Mouse (Mus musculus) hindbrain, embryonic 11.5 days (tissue): ENCODE data around the gene Cables2. TPM values are rescaled to one million over a fixed set of nuclear protein-coding genes. Genes with fewer than 3 reads are reported as not detected.

Experiments used
- ATAC-seq: fragments of 200-750 bp; cut with Nextera tagmentation; 2 replicates; pipeline ENCODE4 v1.8.0; 2017; ENCODE audit warnings: mild to moderate bottlenecking, moderate TSS enrichment, moderate library complexity; ENCODE audit not compliant: low FRiP score
- DNase-seq: peaks from one replicate; pipeline ENCODE4 v3.0.0-alpha.2; 2015; ENCODE audit warnings: low spot score
- H3K27ac ChIP-seq: fragments of 300-500 bp; sonication (generic); 2 replicates; pipeline ENCODE4 v1.5.1; 2014; ENCODE audit warnings: mild to moderate bottlenecking, low read depth, low read length
- H3K27me3 ChIP-seq: fragments of 300-500 bp; sonication (generic); 2 replicates; pipeline ENCODE4 v1.6.1; 2014; ENCODE audit warnings: mild to moderate bottlenecking, low read length, moderate library complexity, mixed read lengths; ENCODE audit not compliant: control insufficient read depth, insufficient read depth
- H3K36me3 ChIP-seq: fragments of 300-500 bp; sonication (generic); 2 replicates; pipeline ENCODE4 v1.6.1; 2014; ENCODE audit warnings: mild to moderate bottlenecking, low read length, moderate library complexity, mixed read lengths; ENCODE audit not compliant: control insufficient read depth, insufficient read depth
- H3K4me1 ChIP-seq: fragments of 300-500 bp; sonication (generic); replicated peaks from 2 replicates; pipeline ENCODE4 v1.6.1; 2014; ENCODE audit warnings: low read length, mixed read lengths; ENCODE audit not compliant: control insufficient read depth, insufficient read depth
- H3K4me2 ChIP-seq: fragments of 300-500 bp; sonication (generic); replicated peaks from 2 replicates; pipeline ENCODE4 v1.6.1; 2014; ENCODE audit warnings: mild to moderate bottlenecking, low read depth, low read length
- H3K4me3 ChIP-seq: fragments of 300-500 bp; sonication (generic); 2 replicates; pipeline ENCODE4 v1.5.1; 2014; ENCODE audit warnings: low read depth, low read length
- H3K9ac ChIP-seq: fragments of 300-500 bp; sonication (generic); 2 replicates; pipeline ENCODE4 v1.6.1; 2014; ENCODE audit warnings: low read depth, low read length
- H3K9me3 ChIP-seq: fragments of 300-500 bp; sonication (generic); 2 replicates; pipeline ENCODE4 v1.6.1; 2016; ENCODE audit warnings: low read length; ENCODE audit not compliant: control insufficient read depth
- WGBS: fragments of 180-500 bp; shearing (Covaris S2); extraction: QIAGEN DNeasy Blood & Tissue Kit; methylation state at CpG from one replicate; pipeline ENCODE4 v1.1.7; 2014; 5-methylcytosine and 5-hydroxymethylcytosine counted together
- polyA plus RNA-seq: library from polyadenylated mRNA; unstranded; fragments of >200 nt; fragmentation: Nextera tagmentation; extraction: Ambion mirVana; gene quantifications from 2 replicates; pipeline ENCODE4 v1.2.1, GENCODE M21; 2014

Cables2 gene
- polyA plus RNA-seq, 1 experiment from 2014 or later: 14.0 TPM

DNA sequence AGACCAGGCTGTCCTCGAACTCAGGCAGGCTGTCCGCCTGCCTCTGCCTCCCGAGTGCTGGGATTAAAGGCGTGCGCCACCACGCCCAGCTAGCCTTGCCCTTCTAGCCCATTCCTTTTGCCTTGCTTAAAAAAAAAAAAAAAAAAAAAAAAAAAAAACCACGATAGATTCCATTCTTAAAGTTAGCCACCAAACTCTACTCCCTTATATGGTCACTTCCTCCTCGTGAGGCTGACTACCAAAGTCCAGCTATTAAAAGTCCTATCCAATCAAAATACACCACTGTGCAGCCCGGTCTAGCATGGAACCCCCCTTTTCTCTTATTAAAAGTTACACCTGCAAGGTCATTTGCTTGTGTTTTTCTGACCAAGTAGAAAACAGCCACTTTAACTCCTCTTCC, 17.6 kb downstream of the Cables2 start:
- peak overlapping the region; percentile 49; the same call in 1 of the 2 replicates for H3K4me2 ChIP-seq
- peak overlapping the region; percentile 92; the same call in 1 of the 2 replicates for H3K4me3 ChIP-seq
- H3K4me1 ChIP-seq: no peaks in the 10 kb centered on the region; the same call in 1 of the 2 replicates
- ATAC-seq (no peak), DNase-seq (no peak)
- WGBS: 94% methylated on average over 9 of the region's 9 CpGs
- H3K27me3 ChIP-seq: no peaks in the 10 kb centered on the region
- H3K9ac ChIP-seq: no peak overlapping the region
- H3K36me3 ChIP-seq: no peaks in the 10 kb centered on the region
- H3K9me3 ChIP-seq: no peaks in the 10 kb centered on the region
- H3K27ac ChIP-seq: no peak overlapping the region

DNA sequence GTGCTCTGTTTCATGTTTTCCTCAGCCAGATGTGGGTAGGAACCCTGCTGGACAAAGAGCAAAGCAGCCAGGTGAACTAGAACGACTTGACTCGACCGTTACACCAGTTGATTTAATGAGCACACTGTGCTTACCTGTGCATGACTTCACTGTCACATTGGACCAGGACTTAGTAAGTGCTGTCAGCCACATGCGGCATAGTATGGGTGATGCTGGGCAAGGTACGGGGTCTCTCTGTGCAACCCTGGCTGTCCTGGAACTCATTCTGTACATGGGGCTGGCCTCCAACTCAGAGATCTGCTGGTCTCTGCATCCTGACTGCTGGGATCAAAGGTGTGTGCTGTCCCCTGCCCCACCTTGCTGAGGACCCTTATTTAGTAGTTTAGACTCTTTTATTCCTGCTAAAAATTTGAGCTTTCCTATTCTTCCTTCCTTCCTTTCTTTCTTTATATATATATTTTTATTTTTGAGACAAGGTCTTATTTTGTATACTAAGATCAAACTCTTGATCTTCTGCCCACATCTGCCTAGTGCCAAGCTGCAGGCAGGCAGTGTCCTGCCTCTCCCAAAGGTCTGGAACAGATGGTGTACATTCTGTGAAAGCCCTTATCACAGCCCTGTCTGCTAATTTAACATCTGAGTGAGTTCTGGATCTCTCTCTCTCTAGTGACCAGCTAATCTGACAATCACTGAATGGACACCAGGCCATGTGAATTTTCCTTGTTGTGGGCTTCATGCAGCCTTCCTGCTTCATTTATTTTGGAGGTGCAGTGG, 18.7 kb downstream of the Cables2 start:
- 90% methylated on average over 5 of the region's 5 CpGs for WGBS
- Histone ChIP-seq H3K9me3 (no peaks in the 10 kb centered on the region), H3K27me3 (no peaks in the 10 kb centered on the region), H3K9ac (no peak overlapping the region), H3K4me2 (no peak overlapping the region), H3K4me1 (no peaks in the 10 kb centered on the region; the same call in 1 of the 2 replicates), H3K27ac (no peak overlapping the region), H3K36me3 (no peaks in the 10 kb centered on the region), H3K4me3 (no peak overlapping the region)
- ATAC-seq (no peak), DNase-seq (no peak)

DNA sequence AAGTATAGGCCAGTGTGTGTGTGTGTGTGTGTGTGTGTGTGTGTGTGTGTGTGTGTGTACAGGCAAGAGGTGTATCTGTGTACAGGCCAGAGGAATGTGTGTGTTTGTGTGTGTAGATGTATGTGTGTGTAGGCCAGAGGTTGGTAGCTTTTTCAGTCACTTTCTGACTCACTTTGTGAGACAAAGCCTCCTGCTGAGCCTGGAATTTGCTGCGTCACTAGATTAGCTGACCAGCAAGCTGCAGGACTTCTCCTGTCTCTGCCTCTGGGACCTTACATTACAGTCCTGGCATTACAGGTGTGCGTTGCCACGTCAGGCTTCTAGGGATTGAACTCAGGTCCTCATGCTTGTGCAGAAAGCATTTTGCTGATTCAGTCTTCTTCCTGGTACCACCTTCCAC, 21.5 kb downstream of the Cables2 start:
- 51% methylated on average over 3 of the region's 3 CpGs for WGBS
- no peak overlapping the region for H3K27ac ChIP-seq
- H3K36me3 ChIP-seq: no peaks in the 10 kb centered on the region
- H3K4me1 ChIP-seq: no peaks in the 10 kb centered on the region; the same call in 1 of the 2 replicates
- no peak overlapping the region for H3K4me3 ChIP-seq
- no peak overlapping the region for H3K9ac ChIP-seq
- DNase-seq (no peak), ATAC-seq (peak; percentile 38; the same call in 1 of the 2 replicates)
- H3K4me2 ChIP-seq: no peak overlapping the region
- H3K9me3 ChIP-seq: no peaks in the 10 kb centered on the region
- no peaks in the 10 kb centered on the region for H3K27me3 ChIP-seq

DNA sequence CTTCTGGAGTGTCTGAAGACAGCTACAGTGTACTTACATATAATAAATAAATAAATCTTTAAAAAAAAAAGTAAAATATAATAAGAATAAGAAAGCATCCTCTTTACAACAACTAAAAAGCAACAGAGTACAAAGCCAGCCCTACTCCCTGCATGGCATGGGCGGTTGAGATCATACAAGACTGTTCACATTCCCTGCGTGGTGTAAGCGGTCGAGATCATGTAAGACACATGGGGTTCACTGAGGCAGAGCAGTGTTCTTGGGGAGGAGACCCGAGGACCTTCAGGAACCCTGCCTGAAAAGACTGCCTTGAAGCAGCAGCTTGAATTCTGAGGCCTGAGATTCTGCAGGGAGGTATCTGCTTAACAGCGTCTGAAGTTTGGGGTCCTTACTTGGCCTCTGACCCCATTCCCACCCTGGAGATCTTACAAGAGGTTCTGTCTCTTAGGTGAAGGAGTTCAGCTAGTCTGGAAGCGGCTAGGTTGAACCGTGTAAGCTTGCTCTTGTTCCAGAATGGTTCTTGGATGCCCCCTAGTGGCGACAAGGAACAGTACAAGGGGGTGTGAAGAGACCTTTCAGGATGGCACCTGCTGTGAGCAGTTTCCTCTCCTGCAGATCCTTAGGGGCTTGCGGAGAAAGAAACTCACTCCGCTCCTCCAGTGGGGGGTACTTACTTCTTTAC, 22.2 kb downstream of the Cables2 start:
- Histone ChIP-seq H3K4me1 (no peaks in the 10 kb centered on the region; the same call in 1 of the 2 replicates), H3K9ac (no peak overlapping the region), H3K4me2 (no peak overlapping the region), H3K36me3 (no peaks in the 10 kb centered on the region), H3K27me3 (no peaks in the 10 kb centered on the region), H3K27ac (no peak overlapping the region), H3K4me3 (no peak overlapping the region), H3K9me3 (no peaks in the 10 kb centered on the region)
- peak; percentile 88 for DNase-seq
- peak; percentile 83 for ATAC-seq
- 33% methylated on average over 11 of the region's 11 CpGs for WGBS

DNA sequence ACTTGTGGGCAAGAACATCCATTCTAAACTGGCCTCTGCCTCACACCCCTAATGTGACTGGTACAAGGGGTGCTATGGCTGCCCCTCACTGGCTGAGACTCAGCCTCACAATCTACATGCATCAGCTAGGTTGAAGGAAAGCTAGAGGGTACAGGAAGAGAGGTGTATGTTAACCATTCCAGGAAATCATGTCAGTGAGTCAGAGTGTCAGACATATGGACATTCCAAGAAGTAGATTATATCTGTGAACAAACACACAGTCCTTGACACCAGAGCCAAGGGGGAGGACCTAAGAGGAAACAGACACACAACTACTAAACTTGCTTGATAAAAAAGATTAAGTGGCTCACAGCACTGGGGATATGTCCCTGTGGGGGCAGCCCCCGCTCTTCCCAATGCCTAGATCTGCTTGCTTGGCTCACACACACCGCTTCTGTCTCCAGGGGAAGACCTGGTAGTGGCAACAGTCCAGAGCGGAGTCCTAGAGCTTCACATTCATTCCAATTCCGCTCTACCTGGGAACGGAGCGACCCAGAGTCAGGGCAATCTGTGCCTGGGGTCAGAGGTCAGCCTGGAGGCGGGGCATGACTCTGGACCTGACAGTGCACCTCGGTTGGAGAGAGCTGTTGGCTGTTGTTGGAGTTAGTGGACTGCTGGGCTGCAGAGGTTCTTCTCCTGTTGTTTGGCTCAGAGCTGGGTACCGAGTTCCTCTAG, 24.2 kb downstream of the Cables2 start:
- Histone ChIP-seq H3K4me3 (no peak overlapping the region), H3K36me3 (no peaks in the 10 kb centered on the region), H3K4me2 (no peak overlapping the region), H3K27me3 (no peaks in the 10 kb centered on the region), H3K27ac (no peak overlapping the region), H3K9me3 (no peaks in the 10 kb centered on the region), H3K4me1 (no peaks in the 10 kb centered on the region; the same call in 1 of the 2 replicates), H3K9ac (no peak overlapping the region)
- peak; percentile 6; the same call in 1 of the 2 replicates for ATAC-seq
- 67% methylated on average over 9 of the region's 9 CpGs for WGBS
- no peak for DNase-seq

DNA sequence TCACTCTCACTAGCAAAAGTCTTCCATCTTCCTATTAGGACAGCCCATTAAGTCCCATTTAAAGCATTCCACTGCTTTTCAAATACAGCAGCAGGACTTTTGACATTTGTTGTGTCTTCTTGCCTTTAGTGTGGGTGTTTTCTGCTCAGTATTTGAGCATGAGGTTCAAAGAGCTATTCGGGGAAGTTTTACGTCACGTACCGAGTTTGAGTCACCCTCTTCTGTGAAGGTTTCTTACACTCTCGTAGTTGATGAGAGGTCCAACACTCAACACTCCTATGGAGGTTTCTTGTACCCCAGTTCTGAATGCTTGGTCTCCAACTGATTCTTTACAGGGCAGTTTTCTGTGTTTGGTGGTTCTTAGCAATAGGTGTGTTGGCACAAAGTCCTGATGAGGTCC, 25.4 kb downstream of the Cables2 start:
- DNase-seq (no peak), ATAC-seq (no peak)
- Histone ChIP-seq H3K36me3 (no peaks in the 10 kb centered on the region), H3K9me3 (no peaks in the 10 kb centered on the region), H3K9ac (no peak overlapping the region), H3K27me3 (no peaks in the 10 kb centered on the region), H3K4me2 (no peak overlapping the region), H3K4me1 (no peaks in the 10 kb centered on the region; the same call in 1 of the 2 replicates), H3K27ac (no peak overlapping the region), H3K4me3 (no peak overlapping the region)
- 93% methylated on average over 5 of the region's 5 CpGs for WGBS

DNA sequence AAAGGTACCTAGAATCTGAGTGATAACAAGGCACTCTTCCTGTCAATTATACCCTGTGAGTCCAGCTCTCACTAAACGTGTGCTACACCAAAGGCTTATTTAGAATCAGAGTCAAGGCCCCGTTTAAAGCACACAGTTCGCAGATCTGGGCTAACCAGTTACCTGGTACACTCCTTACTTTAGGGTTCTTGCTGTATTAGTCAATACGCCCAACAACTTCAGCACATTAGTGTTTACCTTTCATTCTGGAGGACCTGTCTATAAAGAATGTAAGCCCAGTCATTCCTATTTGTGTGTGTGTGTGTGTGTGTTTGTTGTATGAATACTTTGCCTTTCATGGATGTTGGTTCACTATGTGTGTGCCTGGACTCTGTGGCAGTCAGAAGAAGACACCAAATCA, 30.2 kb downstream of the Cables2 start:
- WGBS: 90% methylated on average over 4 of the region's 4 CpGs

DNA sequence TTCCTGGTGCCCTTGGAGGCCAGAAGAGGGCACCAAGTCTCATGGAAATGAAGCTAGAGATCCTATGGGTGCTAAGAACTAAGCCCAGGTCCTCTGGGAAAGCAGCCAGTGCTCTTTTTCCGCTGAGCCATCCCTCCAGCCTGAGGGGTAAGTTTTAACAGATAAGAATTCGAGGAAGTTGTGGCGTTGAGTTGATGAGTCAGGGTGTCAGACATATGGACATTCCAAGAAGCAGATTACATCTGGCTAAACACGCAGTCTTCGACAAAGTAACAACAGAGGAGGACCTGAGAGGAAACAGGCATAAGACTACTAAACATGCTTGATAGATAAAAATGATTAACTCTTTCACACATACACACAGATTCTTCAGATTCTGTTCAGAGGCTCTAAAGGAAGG, 34.7 kb downstream of the Cables2 start:
- Histone ChIP-seq H3K4me1 (no peaks in the 10 kb centered on the region), H3K4me3 (no peak overlapping the region), H3K36me3 (no peaks in the 10 kb centered on the region), H3K9me3 (no peaks in the 10 kb centered on the region), H3K9ac (no peak overlapping the region), H3K27ac (no peak overlapping the region), H3K27me3 (no peaks in the 10 kb centered on the region), H3K4me2 (no peak overlapping the region)
- ATAC-seq (no peak), DNase-seq (no peak)
- 88% methylated on average over 5 of the region's 5 CpGs for WGBS

More for the DNA sequence above, 30.2 kb downstream of the Cables2 start:
- H3K4me3 ChIP-seq: no peak overlapping the region
- DNase-seq (no peak), ATAC-seq (no peak)
- H3K4me2 ChIP-seq: no peak overlapping the region
- H3K9me3 ChIP-seq: no peaks in the 10 kb centered on the region
- H3K27me3 ChIP-seq: no peaks in the 10 kb centered on the region
- no peaks in the 10 kb centered on the region for H3K4me1 ChIP-seq
- H3K9ac ChIP-seq: no peak overlapping the region
- no peak overlapping the region for H3K27ac ChIP-seq
- no peaks in the 10 kb centered on the region for H3K36me3 ChIP-seq
